Mouse (Mus musculus): ENCODE measurements around the gene Ahcy.
"Not testable (repeated sequence)": the region's sequence is repeated elsewhere in the genome, so short reads cannot be mapped to it uniquely, and the experiment has no call there.

Gene Ahcy

GRCm38 (mm10) chr2:155073978-155074765 lies at the start of gene Ahcy:
TSS of gene Ahcy (minus strand) at chr2:155074497.
- DNase-seq: peak; percentile 94 to 97

- DNase-seq: no peak
Observed at GRCm38 (mm10) chr2:155115216-155115830, 41.0 kb upstream of the Ahcy start.

GRCm38 (mm10) chr2:155107276-155107675 lies 33.0 kb upstream of the Ahcy start:
- DNase-seq: not testable (repeated sequence)

- DNase-seq: peak; percentile 49 to 57
Observed at GRCm38 (mm10) chr2:155103607-155104006, 29.3 kb upstream of the Ahcy start.

GRCm38 (mm10) chr2:155101761-155102181 lies 27.5 kb upstream of the Ahcy start:
- no peak for DNase-seq

GRCm38 (mm10) chr2:155100796-155101259 lies 26.5 kb upstream of the Ahcy start:
- DNase-seq: no peak

- DNase-seq: no peak
Observed at GRCm38 (mm10) chr2:155099994-155100795, 25.9 kb upstream of the Ahcy start.

GRCm38 (mm10) chr2:155099421-155099820 lies 25.1 kb upstream of the Ahcy start:
- peak in 1 of 2 experiments; percentile 12 for DNase-seq

- DNase-seq: peak; percentile 26 to 37
Observed at GRCm38 (mm10) chr2:155098720-155099380, 24.6 kb upstream of the Ahcy start.

- no peak for DNase-seq
Observed at GRCm38 (mm10) chr2:155093418-155093817, 19.1 kb upstream of the Ahcy start.

- no peak for DNase-seq
Observed at GRCm38 (mm10) chr2:155091743-155092075, 17.4 kb upstream of the Ahcy start.

- DNase-seq: peak; percentile 17 to 40
Observed at GRCm38 (mm10) chr2:155090909-155091742, 16.8 kb upstream of the Ahcy start.

GRCm38 (mm10) chr2:155088264-155088663 lies 14.0 kb upstream of the Ahcy start:
- no peak for DNase-seq

- no peak for DNase-seq
Observed at GRCm38 (mm10) chr2:155086328-155086727, 12.0 kb upstream of the Ahcy start.

- DNase-seq: no peak
Observed at GRCm38 (mm10) chr2:155084546-155084945, 10.2 kb upstream of the Ahcy start.

GRCm38 (mm10) chr2:155082121-155082803 lies 8.0 kb upstream of the Ahcy start:
- peak; percentile 85 for DNase-seq

- DNase-seq: no peak
Observed at GRCm38 (mm10) chr2:155081056-155081455, 6.8 kb upstream of the Ahcy start.

GRCm38 (mm10) chr2:155080179-155080530 lies 5.9 kb upstream of the Ahcy start:
- DNase-seq: no peak

GRCm38 (mm10) chr2:155079500-155080178 lies 5.3 kb upstream of the Ahcy start:
- no peak for DNase-seq

- no peak for DNase-seq
Observed at GRCm38 (mm10) chr2:155075649-155076048, 1.4 kb upstream of the Ahcy start.

All from cerebellum, postnatal 10 days (tissue).